Mouse (Mus musculus): Measurements from ENCODE around the gene Shisa8.

DNA sequence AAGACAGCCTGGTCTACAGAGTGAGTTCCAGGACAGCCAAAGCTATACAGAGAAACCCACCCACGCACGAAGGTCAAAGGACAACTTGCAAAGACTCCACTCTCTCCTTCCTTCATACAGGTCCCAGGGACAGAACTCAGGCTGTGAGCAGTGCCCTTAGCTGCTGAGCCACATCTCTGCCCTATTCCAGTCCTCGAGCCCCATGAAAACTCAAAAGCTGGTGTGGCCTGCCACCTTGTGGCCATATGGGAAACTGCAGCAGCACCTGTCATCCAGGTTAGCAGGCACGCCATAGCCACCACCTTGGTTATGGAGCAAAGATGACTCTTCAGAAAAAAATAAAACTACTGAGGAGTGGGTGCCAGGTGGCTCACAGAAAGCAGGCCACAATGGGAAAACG is 23.9 kb upstream of the Shisa8 start:
- no peak for TF ChIP-seq POLR2A (IDR thresholded peaks at IDR 0.05; ENCODE audit: borderline replicate concordance, extremely low read depth, insufficient read depth, insufficient read length, poor library complexity, severe bottlenecking)
- peak; percentile 99 for TF ChIP-seq CTCF (IDR thresholded peaks at IDR 0.05; ENCODE audit: borderline replicate concordance, extremely low read depth, insufficient read depth, insufficient read length)
